Mouse (Mus musculus) WW6 (cell line): ENCODE results near the gene Fasn.
A peak's percentile ranks its signal among the peaks of the same experiment; 100 is the strongest.

Experiments
- DNase-seq: peaks from one replicate; pipeline ENCODE4 v3.0.0-alpha.2; 2013; ENCODE audit warnings: low read depth, low spot score

Fasn gene

DNA sequence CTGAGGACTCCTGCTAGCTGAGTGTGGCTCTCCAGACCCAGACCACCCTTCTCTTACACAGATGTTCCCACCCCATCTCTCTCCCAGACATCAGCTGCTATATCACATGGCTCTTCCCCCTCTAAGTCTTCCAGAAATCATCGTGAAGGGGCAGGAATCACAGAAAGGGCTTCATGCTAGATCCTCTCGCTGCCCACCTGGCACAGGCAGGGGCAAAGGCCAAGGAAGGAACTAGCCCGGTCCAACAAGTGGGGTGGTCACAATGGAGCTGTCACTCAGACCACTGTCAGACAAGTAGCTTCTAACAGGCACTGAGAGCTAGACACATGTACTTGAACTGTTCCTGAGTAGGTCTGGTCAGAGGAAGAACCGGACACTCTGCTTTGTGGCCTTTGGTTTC lies 4.1 kb upstream of the Fasn start:
- no peak for DNase-seq

DNA sequence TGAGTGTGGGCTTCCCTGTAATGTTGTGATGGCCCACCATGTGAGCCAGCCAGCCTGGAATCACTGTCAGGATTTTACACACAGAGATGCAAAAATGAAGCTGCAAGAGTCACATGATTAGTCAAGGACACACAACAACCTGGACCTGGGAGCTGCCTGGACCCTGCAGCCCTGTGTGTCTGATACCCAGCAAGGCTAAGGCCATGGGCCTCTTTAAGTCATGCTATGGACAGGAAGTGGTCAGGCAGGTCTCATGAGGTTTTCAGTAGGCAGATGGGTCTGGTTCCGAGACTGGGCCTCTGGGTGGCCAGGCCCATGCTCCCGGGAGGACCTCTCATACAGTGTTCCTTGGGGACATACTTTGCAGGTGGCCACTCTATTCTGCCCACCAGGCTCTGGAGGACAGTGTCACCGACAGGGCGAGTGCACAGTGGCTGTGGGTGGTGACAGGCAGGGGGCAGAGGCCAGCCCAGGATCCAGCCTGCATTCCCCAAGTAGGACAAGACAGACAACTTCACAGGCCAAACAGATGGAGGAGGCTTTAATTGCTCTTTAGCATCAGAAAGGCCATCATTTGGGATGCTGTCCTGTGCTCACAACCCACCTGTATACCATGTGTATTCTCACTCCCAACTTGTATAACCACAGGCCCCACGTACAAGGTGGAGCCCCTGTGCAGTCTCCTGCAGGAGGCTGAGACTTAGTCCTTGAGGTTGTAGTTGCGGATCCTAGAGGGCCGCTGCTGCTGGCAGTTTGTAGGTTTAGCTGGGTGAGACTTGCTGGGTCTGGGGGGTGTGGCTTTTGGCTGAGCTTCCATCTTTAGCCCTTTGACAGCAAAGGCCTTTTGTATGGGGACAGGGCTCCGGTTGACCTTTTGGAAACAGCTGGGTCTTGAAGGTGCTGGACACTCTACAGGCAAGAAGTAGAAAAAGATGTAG lies 1.9 kb upstream of the Fasn start:
- no peak for DNase-seq

DNA sequence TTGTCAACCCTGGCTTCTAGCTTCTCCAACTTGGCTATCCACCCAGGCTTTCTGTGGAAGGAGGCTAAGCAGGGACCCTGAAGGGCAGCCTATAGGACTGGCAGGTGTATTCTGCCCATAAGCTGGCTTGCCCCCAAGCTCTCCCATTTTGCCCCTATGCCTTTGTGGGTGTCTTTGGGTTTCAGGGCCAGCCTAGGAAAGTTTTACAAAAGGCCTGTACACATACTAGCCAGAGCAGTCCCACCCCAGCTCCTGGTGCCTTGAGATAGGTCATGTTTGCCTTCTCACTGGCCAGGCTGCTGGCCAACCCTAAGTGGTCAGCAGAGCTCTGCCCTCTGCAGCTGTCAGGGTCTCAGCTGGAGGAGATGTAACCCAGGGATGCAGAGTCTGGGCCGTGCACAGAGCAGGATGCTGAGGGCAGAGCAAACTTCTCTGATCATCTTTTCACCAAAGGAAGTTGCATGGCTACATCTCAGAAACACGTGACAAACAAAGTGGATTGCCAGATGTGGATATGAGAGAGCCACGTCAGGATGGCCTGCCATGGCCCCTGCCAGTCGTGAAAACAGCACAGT lies 1.0 kb upstream of the Fasn start:
- no peak for DNase-seq

DNA sequence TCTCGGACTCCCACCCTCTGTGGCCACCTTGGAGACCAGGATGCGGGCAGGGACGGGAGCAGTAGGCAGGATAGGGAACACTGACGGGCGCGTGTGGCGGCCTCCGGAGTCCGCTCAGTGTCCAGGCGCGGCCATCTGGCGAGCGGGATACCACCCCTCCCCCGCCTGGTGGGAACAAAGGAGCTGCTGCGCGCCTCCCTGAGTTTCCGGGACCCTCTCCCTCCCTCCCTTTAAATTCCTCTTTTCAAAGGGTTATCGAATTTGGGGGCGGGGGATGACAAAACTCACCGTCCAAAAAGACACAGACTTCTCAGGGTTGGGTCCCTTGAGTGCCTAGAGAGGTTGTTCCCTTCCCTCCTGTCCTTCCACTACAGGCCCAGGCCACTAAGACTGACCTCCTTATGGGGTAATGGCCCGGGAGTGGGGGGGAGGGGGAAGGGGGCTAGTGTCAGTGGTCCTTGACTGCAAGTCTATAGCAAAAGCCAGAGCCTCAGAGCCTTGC lies 491 bp upstream of the Fasn start:
- DNase-seq: no peak

DNA sequence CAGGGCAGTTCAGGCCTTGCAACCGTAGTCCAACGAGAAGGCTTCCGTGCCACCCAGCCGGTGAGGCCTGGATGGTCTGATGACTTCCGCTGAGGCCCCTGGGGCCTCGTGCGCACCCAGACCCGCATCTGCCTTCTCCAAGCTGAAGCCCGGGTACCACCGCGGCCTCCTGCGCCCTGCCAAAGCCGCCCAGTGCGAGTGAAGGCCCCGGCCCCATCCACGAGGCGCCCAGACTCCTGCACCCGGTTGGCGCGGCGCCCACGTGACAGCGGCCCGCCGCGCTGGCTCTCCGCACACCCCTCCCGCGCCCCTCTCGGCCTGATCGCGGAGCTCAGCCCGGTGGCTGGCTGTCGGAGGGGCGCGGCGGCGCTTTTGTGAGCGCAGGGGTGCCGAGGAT lies 798 bp downstream of the Fasn start:
- DNase-seq: no peak

DNA sequence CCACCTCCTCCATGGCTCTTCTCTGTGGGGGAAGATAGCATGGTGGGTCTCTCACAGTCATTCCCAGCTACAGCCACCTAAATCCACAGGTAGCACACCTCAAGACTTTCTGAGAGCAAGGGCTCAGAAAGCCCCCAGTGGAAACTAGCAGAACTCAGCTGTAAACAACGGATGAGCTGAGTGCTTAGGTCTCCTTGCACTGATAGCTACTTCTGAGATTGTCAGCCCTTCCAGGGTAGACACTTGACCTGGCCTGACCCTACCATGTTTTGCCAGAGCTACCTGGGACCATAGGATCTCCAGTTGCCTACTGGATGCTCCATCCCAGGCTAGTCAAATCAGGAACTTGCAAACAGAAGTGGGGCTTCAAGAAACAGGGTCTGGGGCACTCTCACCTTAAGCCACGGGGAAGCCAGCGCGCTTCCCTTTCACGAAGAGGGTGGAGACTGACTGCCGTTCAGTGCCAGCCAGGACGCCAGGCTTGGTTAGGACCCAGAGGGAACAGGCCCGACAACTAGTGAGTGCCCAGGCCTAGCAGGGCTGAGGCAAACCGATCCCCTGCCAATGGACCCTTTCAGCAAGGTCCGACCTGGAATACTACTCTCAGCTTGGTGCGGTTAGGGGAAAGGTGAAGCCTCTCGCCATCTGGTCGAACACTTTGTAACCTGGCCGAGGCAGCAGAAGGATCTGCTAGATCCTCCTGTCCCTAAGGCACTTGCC lies 1.4 kb downstream of the Fasn start:
- no peak for DNase-seq

DNA sequence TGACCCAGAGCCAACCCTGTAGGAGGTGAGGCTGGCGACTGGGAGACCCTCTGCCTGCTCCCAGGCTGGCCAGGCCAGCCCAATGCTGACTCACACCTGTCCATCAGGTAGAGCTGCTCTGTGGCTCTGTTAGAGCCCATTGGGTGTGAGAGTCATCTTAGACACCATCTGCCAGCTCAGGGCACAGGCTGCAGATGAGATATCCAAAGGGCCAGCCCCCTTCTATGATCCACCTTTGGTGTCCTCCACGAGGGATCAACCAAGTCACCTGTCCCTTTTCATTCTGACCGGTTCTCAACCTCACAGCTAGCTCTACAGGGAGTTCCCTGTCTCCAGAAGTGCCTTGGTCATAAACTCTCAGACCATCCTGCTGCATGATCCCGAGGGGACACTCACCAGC lies 2.0 kb downstream of the Fasn start:
- no peak for DNase-seq

DNA sequence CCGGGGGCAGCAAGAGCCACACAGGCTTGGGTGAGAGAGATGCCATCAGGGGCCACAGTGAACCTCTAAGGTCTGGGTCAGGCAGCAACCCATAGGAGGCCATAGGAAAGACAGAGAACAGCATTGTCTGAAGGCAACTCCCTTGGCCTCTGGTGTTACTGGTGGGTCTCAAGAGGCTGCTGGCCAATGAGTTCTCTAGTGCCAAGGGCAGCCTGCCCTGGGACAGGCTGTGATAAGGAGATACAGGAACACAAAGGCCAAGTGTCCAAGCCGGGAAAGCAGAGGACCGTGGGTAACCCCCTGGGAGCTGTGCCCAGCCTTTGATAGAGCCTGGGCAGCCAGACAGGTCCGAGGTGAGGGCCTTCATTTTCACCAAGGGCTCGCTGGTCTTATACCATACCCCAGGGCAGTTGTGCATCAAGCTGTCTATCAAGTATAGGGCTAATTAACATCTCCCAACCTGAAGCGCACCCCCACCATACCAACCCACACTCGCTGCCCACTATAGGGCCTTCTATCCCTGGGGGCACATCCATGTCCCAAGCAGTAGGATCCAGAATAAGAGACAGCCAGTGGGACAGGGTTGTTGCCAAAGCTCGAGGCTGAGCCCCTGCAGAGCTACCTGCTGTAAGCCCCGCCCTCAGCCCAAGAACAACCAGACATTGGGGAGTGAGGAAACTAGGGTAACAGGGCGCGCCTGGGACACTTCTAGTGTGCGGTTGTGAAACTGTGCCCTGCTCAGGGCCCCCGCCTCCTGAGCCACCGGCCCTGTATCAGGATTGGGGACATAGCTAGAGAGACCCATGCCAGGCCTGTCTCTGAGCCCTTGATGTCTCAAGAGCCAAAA lies 3.0 kb downstream of the Fasn start:
- no peak for DNase-seq

DNA sequence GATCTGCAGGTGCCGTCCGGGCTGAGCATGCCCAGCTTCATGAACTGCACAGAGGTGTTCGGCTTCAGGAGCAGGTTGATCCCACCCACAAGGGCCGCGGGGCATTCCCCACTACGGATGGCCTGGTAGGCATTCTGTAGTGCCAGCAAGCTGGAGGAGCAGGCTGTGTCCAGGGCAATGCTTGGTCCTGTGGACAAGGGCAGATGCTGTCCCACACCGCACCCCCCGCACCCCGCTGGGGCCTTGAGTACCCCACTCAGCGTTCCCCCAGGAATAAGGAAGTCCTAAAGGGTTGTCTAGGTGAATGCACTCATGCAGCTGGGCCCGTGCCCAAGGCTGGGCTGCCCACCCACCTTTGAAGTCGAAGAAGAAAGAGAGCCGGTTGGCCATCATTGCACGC lies 3.8 kb downstream of the Fasn start:
- no peak for DNase-seq

DNA sequence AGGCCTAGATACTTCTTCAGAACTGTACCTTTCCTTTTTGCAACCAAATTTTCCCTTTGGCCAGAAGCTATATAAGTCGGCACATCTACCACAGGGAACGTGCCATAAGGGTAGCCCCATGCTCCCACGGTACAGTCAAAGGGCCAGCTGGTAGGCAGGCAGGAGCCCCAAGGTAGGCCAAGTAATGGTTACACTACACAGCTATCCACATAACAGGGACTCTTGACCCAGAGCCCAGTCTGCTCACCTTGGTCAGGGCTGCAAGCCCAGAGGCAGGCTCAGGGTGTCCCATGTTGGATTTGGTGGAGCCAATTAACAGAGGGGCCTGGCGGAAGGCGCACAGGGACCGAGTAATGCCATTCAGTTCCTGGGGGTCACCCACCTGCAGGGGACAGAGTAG lies 4.8 kb downstream of the Fasn start:
- no peak for DNase-seq

DNA sequence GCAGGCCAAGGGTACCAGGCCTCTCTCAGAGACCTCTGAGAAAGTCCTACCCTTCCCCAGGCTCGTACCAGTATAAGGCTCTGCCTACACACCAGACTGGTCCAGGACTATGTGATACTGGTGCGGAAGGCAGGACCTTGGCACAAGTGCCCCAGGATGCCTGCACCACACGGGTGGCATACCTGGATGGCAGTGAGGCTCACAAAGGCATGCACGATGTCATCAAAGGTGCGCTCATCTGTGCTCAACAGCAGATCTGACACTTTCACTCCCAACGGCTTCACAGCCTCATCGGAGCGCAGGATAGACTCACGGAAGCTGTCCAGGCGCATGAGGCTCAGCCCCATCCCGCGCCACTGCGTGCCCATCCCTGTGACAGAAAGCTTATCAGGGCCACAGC lies 6.1 kb downstream of the Fasn start:
- no peak for DNase-seq

DNA sequence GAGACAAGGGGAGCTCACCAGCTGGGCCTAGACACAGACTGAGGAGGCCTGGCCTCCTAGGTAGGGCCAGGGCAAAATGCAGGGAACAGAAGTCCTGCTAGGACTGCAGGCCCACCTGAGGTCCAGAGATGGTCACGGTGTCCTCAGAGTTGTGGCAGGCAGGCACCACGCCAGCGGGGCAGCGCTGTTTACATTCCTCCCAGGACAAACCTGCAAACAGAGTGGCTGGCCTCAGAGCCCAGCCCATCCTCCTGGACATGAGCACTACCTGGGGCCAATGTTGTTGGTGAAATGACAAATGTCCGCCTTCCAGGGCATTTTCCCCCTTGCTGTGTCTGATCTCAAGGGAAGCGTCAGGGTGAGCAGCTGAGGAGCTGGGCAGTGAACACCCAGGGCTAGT lies 7.0 kb downstream of the Fasn start:
- DNase-seq: no peak

DNA sequence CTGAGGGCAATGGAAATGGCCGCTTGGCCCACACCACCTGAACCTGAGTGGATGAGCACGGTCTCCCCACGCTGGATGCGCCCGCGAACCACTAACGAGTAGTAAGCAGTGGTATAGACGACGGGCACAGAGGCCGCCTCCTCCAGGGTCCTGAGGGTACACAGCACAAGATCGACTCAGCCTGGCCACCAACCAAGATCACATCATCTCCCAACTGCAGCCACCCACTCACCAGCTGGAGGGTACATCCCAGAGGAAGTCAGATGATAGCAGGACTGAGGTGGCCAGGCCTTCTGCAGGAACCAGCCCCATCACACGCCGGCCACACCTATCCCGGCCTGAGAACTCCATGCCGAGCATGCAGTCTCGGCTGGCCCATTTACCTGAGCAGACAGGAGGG lies 12.3 kb downstream of the Fasn start:
- DNase-seq: no peak

DNA sequence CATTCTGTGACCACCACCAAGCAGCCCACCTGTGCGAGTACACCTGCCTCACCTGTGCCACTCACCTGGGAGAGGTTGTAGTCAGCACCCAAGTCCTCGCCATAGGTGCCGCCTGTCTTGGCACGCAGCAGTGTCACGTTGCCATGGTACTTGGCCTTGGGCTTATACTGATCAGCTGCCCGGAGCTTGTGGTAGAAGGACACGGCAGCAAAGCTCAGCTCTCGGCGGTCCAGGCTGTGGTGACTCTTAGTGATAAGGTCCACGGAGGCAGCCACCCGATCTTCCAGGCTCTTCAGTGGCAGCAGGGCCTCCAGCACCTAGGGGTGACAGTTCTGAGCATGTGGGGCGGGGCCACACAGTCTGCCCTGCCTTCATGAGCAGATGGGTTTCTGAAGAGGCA lies 16.3 kb downstream of the Fasn start:
- no peak for DNase-seq

DNA sequence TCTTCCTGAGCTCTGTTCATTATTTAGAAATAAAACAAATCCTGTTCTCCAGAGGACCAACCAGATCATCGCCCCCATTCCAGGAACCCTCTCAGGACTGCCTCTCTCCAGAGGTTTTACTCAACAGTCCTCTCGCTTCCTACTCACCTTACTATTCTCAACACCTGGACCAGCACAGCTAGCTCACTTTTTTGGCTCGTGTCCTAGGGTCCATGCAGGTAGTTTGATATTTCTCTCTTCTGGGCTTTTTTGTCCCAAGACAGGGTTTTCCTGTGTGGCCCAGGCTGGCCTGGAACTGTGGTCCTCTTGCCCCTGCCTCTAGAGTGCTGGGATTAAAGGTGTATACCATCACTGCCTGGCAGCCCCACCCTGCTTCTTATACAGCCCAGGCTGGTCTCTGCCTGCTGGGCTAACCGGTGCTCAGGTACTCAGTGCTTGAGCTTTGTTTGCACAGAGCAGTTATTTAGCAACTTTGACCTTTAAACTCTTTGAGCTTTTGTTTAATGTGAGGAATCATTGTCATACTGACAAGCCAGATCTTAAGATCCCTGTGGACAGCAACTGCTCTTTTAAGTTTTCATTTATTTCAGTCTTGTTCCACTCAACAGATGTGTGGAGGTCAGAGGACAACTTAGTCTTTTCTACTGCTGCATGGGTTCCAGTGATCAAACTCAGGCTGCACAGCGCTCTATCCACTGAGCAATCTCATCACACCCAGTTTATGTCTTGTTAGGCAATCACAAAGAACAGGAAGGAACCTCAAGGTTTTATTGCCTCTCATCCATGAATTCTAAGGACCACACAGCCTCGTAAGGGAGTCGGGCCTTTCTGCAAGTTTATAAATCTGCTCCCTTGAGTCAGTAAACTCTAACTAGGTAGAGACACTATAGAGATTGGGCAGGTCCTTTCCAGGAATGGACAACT lies 18.7 kb downstream of the Fasn start:
- DNase-seq: no peak

DNA sequence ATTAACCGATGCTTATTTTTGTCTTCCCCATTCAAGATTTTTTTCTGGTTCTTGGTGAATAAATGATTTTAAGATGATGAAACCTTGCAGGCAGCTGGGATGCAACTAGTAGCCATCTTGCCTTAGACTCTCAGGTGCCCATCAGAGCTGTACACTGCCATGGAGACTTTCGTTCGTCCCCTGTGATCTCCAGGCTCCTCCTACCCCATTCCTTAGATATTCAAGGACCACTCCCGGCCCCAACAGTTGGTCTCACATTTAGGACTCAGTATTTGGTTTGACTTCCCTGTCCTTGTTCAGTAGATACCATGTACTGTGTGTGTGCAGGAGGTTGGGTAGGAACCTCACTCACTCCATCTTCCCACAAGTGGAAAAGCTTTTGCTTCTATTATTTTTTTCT lies 19.6 kb downstream of the Fasn start:
- DNase-seq: no peak

DNA sequence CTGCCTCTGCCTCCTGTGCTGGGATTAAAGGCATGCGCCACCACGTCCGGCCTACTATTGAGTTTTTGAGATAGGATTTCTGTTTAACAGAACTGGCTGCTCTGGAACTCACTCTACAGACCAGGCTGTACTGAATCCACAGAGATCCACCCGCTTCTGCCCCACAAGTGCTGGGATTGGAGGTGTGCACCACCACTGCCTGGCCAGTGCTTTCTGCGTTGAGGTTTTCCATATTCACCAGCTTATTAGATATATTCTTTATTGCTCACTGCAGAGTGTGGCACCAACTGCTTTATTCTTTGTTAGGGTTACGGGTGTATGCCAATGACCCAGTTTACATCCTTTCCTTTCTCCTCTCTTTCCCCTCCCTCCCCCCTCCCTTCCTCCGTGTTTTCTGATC lies 20.1 kb downstream of the Fasn start:
- DNase-seq: no peak

DNA sequence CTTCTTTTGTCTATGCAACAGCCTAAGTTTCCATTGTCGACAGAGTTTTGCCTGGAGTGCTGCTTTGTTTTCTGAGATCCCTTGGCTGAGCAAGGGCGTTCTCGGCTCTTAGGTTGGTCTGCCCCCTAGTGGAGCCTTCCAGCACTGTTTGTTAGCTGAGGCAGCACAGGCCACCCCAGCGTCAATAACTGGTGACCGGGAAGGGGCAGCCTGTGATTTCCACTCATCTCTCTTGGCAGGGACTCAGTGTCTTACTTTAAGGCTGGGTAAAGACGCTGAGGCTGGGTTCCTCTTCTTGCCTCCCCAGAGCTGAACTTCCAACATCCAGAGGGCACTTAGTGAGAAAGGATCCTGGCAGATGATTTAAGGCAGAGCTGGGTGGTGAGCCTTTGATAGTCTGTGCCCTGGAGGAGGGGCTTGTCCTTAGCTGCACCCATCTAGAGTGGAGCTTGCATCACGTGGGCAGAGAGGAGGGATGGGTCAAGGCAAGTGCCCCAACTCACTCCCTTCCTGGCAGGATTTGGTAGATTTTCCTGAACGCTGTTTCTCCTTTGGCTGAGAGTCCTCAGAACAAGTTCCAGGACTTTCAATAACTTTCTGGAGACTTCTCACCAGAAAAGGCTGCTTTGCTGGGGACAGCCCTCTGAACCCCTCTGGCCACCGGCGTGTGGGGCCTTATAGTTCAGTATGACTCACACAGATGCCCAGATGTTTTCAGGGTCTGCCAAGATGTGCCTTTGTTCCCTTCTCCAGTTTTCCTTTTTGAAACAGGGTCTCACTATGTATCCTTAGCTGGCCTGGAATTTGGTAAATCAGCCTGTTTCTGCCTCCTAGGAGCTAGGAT lies 24.1 kb downstream of the Fasn start:
- peak; percentile 93 for DNase-seq

DNA sequence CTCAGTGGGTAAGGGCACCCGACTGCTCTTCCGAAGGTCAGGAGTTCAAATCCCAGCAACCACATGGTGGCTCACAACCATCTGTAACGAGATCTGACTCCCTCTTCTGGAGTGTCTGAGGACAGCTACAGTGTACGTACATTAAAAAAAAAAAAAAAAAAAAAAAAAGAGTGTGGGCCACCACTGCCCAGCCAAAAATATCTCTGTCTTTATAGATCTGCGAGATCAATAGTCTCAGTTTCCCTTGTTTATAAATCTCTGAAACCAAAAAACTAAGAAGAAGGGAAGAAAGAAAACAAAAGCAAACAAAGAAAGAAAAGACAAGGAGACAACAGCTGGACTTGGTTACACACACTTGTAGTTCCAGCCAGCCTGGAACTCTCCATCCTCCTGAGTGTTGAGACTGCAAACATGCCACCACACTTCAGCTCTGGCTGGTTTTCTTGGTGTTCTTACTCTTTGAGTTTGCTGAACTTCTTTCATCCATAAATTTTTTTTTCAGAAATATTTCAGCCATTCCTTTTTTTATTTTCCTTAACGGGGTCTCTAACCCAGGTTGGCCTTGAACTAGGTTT lies 24.9 kb downstream of the Fasn start:
- DNase-seq: no peak
